Mouse (Mus musculus): Measurements from ENCODE around the gene Cdc6. TPM values are rescaled to one million over a fixed set of nuclear protein-coding genes. Genes with fewer than 3 reads are reported as not detected.
A peak's percentile ranks its signal among the peaks of the same experiment; 100 is the strongest.

Cdc6 gene
- total and polyA plus RNA-seq, 3 experiments, result 4.1 to 63.4 (median 60.7) TPM

- DNase-seq (ENCODE audit: low spot score) (no peak), ATAC-seq (ENCODE audit: extremely low read depth, insufficient number of reproducible peaks, low FRiP score, poor library complexity, severe bottlenecking) (no peak)
- Histone ChIP-seq H3K27me3 (ENCODE audit: insufficient read depth, low read length) (peaks cover 24% of the 10 kb centered on the region), H3K4me1 (ENCODE audit: insufficient read depth, low read depth, low read length) (peaks cover 96% of the 10 kb centered on the region), H3K4me3 (ENCODE audit: low read depth, low read length) (peak overlapping the region; percentile 77; the same call in 1 of the 2 replicates), H3K36me3 (replicated peaks) (peaks cover 69% of the 10 kb centered on the region), H3K9me3 (replicated peaks) (no peaks in the 10 kb centered on the region)
- no peak for TF ChIP-seq POLR2AphosphoS5 (IDR thresholded peaks at IDR 0.05; ENCODE audit: insufficient replicate concordance, low read depth, low read length)
- no peak for TF ChIP-seq CTCF (IDR thresholded peaks at IDR 0.05; ENCODE audit: low read depth, low read length)
- TF ChIP-seq GATA2 (IDR thresholded peaks at IDR 0.05; ENCODE audit: borderline replicate concordance, low read depth, low read length), result no peak
- no peak for TF ChIP-seq GATA1 (IDR thresholded peaks at IDR 0.05; ENCODE audit: borderline replicate concordance, low read length)
- no peak for TF ChIP-seq TAL1 (conservative IDR thresholded peaks at IDR 0.05; ENCODE audit: low read depth, low read length)
Measured at GRCm38 (mm10) chr11:98964201-98964615, 56.6 kb downstream of the Cdc6 start.

- Histone ChIP-seq H3K36me3 (replicated peaks) (peaks cover 74% of the 10 kb centered on the region), H3K9me3 (replicated peaks) (no peaks in the 10 kb centered on the region), H3K4me3 (ENCODE audit: low read depth, low read length) (peak overlapping the region; percentile 77; the same call in 1 of the 2 replicates), H3K27me3 (ENCODE audit: insufficient read depth, low read length) (peaks cover 24% of the 10 kb centered on the region), H3K4me1 (ENCODE audit: insufficient read depth, low read depth, low read length) (peaks cover 94% of the 10 kb centered on the region)
- no peak for TF ChIP-seq TAL1 (conservative IDR thresholded peaks at IDR 0.05; ENCODE audit: low read depth, low read length)
- TF ChIP-seq GATA2 (IDR thresholded peaks at IDR 0.05; ENCODE audit: borderline replicate concordance, low read depth, low read length), result no peak
- no peak for TF ChIP-seq GATA1 (IDR thresholded peaks at IDR 0.05; ENCODE audit: borderline replicate concordance, low read length)
- no peak for TF ChIP-seq CTCF (IDR thresholded peaks at IDR 0.05; ENCODE audit: low read depth, low read length)
- TF ChIP-seq POLR2AphosphoS5 (IDR thresholded peaks at IDR 0.05; ENCODE audit: insufficient replicate concordance, low read depth, low read length), result no peak
- no peak for ATAC-seq (ENCODE audit: extremely low read depth, insufficient number of reproducible peaks, low FRiP score, poor library complexity, severe bottlenecking)
- DNase-seq (ENCODE audit: low spot score), result no peak
Measured at GRCm38 (mm10) chr11:98964616-98965415, 57.2 kb downstream of the Cdc6 start.

- TF ChIP-seq TAL1 (conservative IDR thresholded peaks at IDR 0.05; ENCODE audit: low read depth, low read length) (no peak), POLR2AphosphoS5 (IDR thresholded peaks at IDR 0.05; ENCODE audit: insufficient replicate concordance, low read depth, low read length) (no peak), GATA2 (IDR thresholded peaks at IDR 0.05; ENCODE audit: borderline replicate concordance, low read depth, low read length) (no peak), GATA1 (IDR thresholded peaks at IDR 0.05; ENCODE audit: borderline replicate concordance, low read length) (no peak), CTCF (IDR thresholded peaks at IDR 0.05; ENCODE audit: low read depth, low read length) (no peak)
- H3K9me3 ChIP-seq (replicated peaks), result no peaks in the 10 kb centered on the region
- no peak overlapping the region; the same call in 1 of the 2 replicates for H3K4me3 ChIP-seq (ENCODE audit: low read depth, low read length)
- peaks cover 82% of the 10 kb centered on the region for H3K36me3 ChIP-seq (replicated peaks)
- peaks cover 24% of the 10 kb centered on the region for H3K27me3 ChIP-seq (ENCODE audit: insufficient read depth, low read length)
- H3K4me1 ChIP-seq (ENCODE audit: insufficient read depth, low read depth, low read length), result peaks cover 94% of the 10 kb centered on the region
- DNase-seq (ENCODE audit: low spot score) (no peak), ATAC-seq (ENCODE audit: extremely low read depth, insufficient number of reproducible peaks, low FRiP score, poor library complexity, severe bottlenecking) (no peak)
Measured at GRCm38 (mm10) chr11:98965416-98966077, 57.9 kb downstream of the Cdc6 start.

- H3K36me3 ChIP-seq (replicated peaks), result peaks cover 86% of the 10 kb centered on the region
- no peak for DNase-seq (ENCODE audit: low spot score)
- H3K27me3 ChIP-seq (ENCODE audit: insufficient read depth, low read length), result peaks cover 16% of the 10 kb centered on the region
- no peak overlapping the region; the same call in 1 of the 2 replicates for H3K4me3 ChIP-seq (ENCODE audit: low read depth, low read length)
- H3K9me3 ChIP-seq (replicated peaks), result no peaks in the 10 kb centered on the region
- H3K4me1 ChIP-seq (ENCODE audit: insufficient read depth, low read depth, low read length), result peaks cover 92% of the 10 kb centered on the region
- no peak for TF ChIP-seq TAL1 (conservative IDR thresholded peaks at IDR 0.05; ENCODE audit: low read depth, low read length)
- no peak for TF ChIP-seq CTCF (IDR thresholded peaks at IDR 0.05; ENCODE audit: low read depth, low read length)
- no peak for TF ChIP-seq GATA1 (IDR thresholded peaks at IDR 0.05; ENCODE audit: borderline replicate concordance, low read length)
- no peak for TF ChIP-seq POLR2AphosphoS5 (IDR thresholded peaks at IDR 0.05; ENCODE audit: insufficient replicate concordance, low read depth, low read length)
- TF ChIP-seq GATA2 (IDR thresholded peaks at IDR 0.05; ENCODE audit: borderline replicate concordance, low read depth, low read length), result no peak
- no peak for ATAC-seq (ENCODE audit: extremely low read depth, insufficient number of reproducible peaks, low FRiP score, poor library complexity, severe bottlenecking)
Measured at GRCm38 (mm10) chr11:98966499-98967141, 59.0 kb downstream of the Cdc6 start.

GRCm38 (mm10) chr11:98968079-98968478 lies 60.5 kb downstream of the Cdc6 start:
- H3K36me3 ChIP-seq (replicated peaks), result peaks cover 87% of the 10 kb centered on the region
- DNase-seq (ENCODE audit: low spot score) (no peak), ATAC-seq (ENCODE audit: extremely low read depth, insufficient number of reproducible peaks, low FRiP score, poor library complexity, severe bottlenecking) (no peak)
- H3K4me1 ChIP-seq (ENCODE audit: insufficient read depth, low read depth, low read length), result peaks cover 88% of the 10 kb centered on the region
- H3K9me3 ChIP-seq (replicated peaks), result no peaks in the 10 kb centered on the region
- no peak for TF ChIP-seq POLR2AphosphoS5 (IDR thresholded peaks at IDR 0.05; ENCODE audit: insufficient replicate concordance, low read depth, low read length)
- no peak for TF ChIP-seq CTCF (IDR thresholded peaks at IDR 0.05; ENCODE audit: low read depth, low read length)
- TF ChIP-seq GATA1 (IDR thresholded peaks at IDR 0.05; ENCODE audit: borderline replicate concordance, low read length), result no peak
- no peak for TF ChIP-seq TAL1 (conservative IDR thresholded peaks at IDR 0.05; ENCODE audit: low read depth, low read length)
- no peak for TF ChIP-seq GATA2 (IDR thresholded peaks at IDR 0.05; ENCODE audit: borderline replicate concordance, low read depth, low read length)
- H3K4me3 ChIP-seq (ENCODE audit: low read depth, low read length), result no peak overlapping the region
- H3K27me3 ChIP-seq (ENCODE audit: insufficient read depth, low read length), result peaks cover 4% of the 10 kb centered on the region
